Mouse (Mus musculus) heart, postnatal 25 days (tissue): ENCODE results near the gene Kcnj11. TPM values are rescaled to one million over a fixed set of nuclear protein-coding genes. Genes with fewer than 3 reads are reported as not detected.

Experiments used
- DNase-seq: peaks from one replicate; pipeline ENCODE4 v3.0.0; 2022; ENCODE audit warnings: low spot score
- intact Hi-C: fragments of 180-260 bp; cut with DNase I; formaldehyde crosslinking; loops from one replicate; pipeline ENCODE4 v1.15.1; 2025
- total RNA-seq, 2 experiments: library from RNA; stranded (reverse); gene quantifications; 2 replicates each; pipeline ENCODE4 v1.2.3; 2021

Gene Kcnj11
- total RNA-seq, 2 experiments from 2014 or later = 84.5 to 97.5 TPM

DNA sequence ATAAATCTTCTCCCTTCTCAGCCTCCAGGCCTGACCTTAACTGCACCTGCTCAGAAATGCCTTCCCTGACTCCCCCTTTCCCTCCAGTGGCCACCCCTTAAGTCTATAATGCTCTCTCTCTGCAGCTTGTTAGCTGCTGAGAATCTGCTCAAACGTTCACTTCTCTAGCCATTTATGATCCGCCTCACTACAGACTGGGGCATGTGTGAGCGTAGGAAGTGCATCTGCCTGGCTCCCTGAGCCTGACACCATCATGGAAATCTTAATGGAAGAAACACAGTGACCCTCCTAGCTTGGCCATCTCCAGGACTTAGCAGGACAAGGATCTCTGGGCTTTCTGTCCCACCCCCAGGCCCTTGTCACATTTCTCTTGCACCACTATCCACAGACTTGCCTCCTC lies 9.5 kb upstream of the Kcnj11 start:
- intact Hi-C loops = no loop called here
- no peak for DNase-seq

DNA sequence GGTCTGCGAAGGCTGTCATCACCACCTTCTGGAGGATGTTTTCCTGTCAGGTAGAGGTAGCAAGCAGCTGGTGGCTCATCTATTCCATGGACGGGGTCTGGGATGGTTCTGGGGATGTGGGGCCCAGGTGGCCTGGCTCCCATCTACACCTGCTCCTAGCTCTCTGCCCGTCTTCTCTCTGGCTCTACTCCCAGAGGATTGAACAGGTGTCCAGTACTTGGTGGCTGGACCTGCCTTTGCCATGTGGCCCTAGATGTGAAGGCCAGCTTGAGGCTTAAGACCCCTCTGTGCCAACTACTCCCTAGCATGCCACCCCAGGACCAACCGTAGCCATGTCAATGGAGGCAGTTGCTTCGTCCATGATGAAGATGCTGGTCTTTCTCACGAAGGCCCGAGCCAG lies 4.9 kb upstream of the Kcnj11 start:
- intact Hi-C loops = no loop called here
- no peak for DNase-seq

DNA sequence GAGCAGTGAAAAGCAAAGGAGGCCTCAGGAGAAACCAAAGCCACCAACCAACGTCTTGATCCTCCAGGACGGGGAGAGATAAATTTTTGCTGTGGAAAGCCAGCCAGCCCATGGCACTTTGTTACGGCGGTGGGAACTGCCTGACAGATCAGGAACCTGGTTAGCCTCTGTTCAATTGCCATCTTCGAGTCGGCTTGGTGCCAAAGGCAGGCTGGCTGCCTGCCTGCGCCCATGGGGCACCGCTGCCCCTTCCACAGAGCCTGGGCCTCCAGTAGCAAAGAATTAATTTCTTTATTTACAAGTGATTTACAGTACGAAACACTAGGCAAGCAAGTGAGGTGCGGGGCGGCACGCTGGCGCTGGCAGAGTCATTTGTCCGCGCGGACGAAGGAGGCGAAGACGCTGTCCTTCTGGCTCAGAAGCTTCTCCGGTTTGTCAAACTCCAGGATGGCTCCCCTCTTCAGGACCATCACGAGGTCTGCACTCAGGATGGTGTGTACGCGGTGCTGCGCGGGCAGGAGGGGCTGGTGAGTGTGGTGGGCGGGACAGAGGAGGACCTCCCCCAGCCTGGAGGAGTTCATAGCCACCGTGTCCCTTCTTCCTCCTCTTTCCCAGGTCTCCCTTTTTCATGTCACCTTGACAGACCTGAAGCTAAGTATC lies 3.8 kb upstream of the Kcnj11 start:
- DNase-seq = no peak
- intact Hi-C loops = no loop called here

DNA sequence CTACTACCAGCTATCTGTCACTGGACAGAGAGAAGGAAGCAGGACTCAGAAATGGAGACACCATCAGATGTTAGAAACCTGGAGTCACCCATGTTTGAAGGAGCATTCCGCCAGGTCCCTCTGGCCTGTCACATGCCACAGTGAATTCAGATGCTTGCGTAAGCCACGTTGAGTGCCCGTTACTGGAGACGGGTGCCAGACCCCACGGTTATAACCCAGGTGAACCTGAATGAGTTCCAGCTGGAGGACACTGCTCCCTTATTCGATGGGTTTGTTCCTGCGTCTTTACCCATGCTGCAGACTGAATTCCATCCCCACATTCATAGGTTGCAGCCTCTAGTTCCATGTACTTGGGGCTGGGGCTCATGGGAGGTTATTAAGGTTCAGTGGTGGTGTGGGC lies 3.2 kb upstream of the Kcnj11 start:
- intact Hi-C loops = no loop called here
- no peak for DNase-seq

DNA sequence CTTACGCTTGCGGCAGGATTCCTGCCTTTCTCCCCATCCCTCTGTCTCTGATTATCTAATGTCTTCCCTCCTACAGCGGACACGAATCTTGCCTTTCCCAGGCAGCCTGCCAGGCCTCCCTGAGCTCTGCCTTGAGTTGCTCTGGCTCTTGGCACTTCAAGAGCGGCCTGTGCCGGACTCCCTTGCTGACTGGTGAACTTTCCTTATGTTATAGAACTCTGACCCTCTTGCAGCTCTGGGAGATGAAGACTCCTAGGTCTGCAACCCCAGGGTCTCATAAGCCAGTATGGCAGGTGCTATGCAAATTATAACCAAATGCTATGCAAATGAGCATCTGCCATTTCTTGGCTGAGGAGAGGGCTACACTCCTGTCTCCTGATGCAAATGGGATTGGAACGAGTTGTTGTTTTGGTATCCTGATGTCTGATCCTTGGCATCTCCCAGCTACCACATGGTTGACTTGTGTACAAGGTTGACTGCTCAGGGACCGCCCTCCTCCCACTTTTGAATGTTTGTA lies 2.6 kb upstream of the Kcnj11 start:
- no peak for DNase-seq
- intact Hi-C loops = no loop called here

DNA sequence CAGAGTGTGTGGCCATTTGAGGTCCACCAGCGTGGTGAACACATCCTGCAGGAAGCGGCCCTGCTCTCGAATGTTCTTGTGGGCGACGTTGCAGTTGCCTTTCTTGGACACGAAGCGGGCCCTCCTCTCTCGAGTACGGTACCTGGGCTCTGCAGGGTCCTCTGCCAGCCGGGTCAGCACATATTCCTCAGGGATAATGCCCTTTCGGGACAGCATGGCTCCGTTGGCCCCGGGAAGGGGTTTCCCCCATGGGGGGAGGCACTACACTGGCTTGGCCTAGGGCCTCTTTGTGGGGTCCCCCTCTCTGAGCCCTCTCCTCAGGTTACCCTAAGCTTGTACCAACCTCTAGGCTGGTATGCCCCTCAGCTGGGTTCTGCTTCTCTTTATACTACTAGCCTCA lies 882 bp downstream of the Kcnj11 start:
- intact Hi-C loops = loop anchor here (5.0 kb wide), 2 partner anchors 63 to 103 kb away; no protein-coding TSS in a partner anchor
- DNase-seq = no peak

DNA sequence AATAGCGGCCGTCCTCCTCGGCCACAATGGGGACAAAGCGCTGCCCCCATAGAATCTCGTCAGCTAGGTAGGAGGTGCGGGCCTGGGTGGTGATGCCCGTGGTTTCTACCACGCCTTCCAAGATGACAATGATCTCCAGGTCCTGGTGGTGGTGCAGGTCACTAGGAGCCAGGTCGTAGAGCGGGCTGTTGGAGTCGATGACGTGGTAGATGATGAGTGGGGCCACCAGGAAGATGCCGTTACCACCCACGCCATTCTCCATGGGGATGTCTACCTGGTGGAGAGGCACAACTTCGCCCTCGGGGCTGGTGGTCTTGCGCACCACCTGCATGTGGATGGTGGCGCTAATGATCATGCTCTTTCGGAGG lies 1.7 kb downstream of the Kcnj11 start:
- intact Hi-C loops = loop anchor here (5.0 kb wide), 2 partner anchors 63 to 103 kb away; no protein-coding TSS in a partner anchor
- DNase-seq = no peak

DNA sequence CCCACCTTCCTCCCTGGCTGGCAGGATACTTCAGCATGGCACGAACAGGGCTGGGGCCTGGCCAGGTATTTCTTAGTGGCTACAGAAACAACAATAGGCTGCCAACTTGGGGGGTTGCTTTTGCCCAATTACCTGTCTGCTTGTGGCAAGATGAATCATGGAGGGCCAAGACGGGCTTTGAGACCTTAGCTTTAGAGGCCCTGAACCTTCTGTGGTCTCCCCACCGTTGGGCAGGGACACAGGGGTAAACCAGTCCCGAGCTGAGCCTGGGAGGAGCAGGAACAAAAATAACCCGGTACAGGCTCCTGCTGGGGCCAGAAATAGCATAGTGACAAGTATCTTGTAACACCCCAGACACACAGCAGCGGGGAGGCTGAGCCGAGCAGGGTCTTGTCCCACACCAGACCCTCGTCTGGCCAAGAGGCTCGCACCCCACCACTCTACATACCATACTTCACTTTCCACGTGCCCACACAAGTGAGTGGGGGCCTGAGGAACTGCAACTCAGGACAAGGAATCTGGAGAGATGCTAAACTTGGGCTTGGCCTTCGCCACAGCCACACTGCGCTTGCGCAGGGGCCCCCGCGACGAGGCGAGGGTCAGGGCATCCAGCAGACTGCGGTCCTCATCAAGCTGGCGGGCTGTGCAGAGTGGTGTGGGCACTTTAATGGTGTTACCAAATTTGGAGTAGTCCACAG lies 2.2 kb downstream of the Kcnj11 start:
- no peak for DNase-seq
- intact Hi-C loops = loop anchor here (5.0 kb wide), 2 partner anchors 64 to 104 kb away; no protein-coding TSS in a partner anchor

DNA sequence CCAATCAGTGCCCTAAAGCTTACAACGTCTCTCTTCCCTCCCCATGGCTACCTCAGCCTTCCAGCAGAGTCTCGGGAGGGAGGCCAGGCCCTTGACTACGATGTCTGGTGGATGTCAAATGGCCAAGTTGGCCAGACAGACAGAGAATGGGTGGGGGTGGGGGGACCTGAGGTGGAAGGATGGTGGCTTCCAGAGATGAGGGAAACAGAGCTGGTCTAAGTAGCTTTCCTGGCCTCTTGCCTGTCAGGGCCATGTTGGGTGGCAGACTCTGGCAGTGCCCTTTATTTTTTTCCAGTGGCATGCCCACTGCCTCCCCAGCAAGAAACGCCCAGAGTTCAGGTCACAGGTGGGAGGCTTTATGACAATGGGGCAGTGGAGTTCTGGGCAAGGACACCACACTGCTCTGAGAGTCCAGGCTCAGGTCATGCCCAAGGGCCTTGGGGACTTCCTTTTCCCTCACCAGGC lies 3.2 kb downstream of the Kcnj11 start:
- no peak for DNase-seq
- intact Hi-C loops = loop anchor here (5.0 kb wide), 2 partner anchors 65 to 105 kb away; no protein-coding TSS in a partner anchor

DNA sequence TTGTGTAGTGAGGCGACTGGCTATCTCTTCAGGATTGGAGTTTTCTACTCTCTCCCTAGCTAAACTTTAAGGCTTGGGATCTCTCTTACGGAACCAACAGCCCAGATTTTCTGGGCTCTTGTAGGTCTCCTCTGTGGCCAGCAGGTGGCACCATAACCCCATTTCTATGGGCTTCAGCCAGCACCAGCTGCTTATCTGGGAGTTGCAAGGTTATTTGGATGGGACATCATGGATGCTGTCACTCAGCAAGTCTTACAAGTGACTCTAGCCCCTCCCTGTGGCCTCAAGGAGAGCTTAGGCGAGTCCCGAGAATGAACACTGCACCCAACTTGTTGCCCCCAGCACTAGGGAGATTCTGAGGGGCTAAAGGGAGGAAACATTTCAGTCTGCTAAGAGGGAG lies 4.4 kb downstream of the Kcnj11 start:
- no peak for DNase-seq

DNA sequence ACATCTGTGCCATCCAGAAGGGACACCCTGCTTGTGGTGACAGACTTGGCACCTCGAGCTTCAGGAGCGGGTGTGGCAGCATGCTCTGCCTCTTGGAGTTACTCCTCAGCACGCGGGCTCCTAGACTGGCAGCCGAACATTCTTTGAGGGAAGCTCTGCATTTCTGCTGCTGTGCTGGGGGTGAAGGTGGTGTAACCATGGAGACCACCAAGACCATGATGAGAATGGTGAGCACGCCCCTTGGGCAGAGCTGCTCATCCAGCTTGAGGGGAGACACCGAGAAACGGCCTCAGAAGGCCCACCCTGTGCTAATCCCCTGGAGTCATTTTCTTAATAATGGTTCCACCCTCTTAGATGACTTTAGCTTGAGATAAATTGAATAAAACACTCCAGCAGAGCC lies 7.8 kb downstream of the Kcnj11 start:
- intact Hi-C loops = no loop called here
- no peak for DNase-seq

More for the DNA sequence above, 4.4 kb downstream of the Kcnj11 start:
- intact Hi-C loops = loop anchor here (1.0 to 5.0 kb wide), 4 partner anchors 66 to 130 kb away; no protein-coding TSS in a partner anchor

DNA sequence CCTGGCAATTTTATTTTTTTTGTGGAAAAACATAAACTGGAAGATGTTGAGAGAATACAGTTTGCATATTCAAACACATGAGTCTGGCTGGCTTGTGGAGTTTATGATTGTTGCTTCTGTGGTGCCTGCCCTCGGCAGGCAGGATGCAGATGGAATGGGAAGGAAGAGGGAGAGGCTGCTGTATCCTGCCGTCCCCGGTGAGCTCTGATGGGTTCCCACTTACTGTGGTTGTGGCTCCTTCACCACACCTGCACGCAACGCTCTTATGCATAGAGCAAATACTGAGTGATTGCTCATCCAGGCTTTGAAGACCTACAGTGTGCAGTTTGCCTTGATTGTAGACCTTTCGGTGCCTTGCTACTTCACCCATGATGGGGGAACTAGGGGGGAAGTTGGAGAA lies 12.3 kb downstream of the Kcnj11 start:
- DNase-seq = no peak
- intact Hi-C loops = no loop called here

DNA sequence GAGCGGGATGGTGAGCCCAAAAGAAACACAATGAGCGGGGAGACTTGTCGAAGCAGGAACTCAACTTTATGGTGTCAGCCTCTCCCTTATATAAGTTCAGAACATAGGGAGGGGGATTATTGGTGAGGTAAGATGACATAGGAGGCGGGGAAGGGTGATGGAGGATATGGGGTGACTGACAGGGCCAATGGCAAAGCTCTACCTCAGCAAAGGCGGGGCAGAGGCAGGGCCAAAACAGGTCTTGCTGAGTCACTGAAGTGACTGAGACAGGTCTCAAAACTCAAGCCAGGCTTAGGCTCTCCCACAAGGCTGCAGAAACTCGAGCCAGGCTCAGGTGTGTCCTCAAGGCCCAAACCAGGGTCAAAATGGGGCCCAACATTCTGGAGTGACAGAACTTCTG lies 14.2 kb downstream of the Kcnj11 start:
- DNase-seq = no peak
- intact Hi-C loops = no loop called here

DNA sequence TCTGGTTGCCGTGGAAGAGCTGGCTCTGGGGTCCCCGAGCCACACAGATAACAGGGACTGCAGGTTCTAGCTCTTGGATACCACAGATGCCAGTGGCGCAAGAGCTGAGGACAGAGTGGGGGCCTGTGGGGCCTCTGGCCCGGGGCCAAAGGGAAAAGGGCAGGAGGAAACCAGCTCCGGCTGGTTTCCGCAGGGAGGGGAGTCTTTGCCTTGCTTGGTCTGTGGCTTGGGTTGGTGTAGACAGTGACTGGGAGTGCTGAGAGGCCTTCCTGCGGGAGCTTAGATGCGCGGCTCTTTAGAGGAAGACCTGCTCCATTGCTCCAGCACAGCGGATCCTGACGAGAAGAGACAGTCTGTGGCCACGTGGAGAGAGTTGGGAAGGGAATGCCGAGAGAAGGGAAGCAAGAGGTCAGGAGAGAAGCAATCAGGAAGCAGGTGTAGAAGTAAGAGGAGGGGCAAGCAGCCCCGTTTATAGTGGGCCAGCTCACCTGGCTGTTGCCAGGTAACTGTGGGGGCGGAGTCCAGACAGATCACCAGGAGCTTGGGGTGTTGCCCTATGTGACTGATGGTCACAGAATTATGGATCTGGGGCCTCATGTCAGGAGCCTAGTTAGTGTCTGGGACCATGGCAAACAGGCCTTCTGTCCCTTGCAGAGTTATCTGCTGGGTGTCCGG lies 15.6 kb downstream of the Kcnj11 start:
- intact Hi-C loops = no loop called here
- DNase-seq = no peak

DNA sequence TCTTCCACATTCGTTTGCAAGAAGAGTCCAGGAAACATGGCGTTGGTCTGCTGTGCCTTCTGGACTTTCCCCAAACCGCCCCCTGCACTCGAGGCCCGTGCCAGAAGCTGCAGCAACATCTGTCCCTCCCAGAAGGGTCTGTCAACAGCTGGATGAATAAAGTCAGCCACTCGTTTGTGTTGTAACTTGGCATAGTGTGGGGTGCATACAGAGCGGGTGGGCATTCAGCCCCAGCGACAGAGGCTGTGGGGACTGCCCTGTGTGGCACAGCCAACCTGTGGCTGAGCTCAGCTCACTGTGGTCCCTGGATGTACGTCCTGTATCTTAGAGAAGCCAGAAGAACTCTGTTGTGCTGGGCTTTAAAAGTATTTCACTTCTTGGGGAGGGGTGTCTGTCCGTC lies 16.5 kb downstream of the Kcnj11 start:
- intact Hi-C loops = no loop called here
- no peak for DNase-seq

DNA sequence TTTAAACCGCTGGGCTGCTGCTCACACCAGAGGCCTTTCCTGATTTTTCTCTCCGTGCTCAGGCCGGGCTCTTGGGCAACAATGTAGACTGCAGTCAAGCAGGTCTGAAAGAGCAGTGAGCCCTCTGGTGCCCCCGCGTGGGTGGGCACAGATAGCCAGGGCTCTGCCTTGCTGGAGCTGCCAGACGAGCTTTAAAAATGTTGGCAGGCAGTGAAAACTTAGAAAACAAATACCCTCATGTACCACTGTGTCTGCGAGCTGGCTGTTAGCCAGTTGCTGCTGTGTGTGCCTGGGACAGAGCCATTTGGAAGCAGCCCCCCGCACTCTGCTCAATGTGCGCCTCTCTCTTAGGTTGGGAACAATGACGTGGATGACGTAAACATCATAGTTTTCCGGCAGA lies 22.9 kb downstream of the Kcnj11 start:
- no peak for DNase-seq
- intact Hi-C loops = no loop called here

DNA sequence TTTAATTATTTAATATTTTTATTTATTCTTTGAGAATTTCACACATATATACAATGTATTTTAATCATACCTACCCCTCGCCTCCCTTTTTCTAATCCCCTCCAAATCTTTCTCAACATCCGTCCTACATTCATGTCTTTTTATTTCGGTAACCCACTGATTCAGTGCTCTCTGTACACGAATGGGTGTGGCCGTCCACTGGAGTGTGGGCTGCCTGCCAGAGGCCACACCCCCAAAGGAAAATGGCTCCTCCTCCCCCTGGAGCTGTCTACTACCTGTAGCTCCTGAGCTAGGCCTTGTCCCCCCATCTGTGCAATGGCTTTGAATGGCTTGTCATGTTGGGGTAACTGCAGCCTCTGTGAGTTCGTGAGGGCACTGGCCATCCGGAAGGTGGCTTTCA lies 23.7 kb downstream of the Kcnj11 start:
- DNase-seq = no peak
- intact Hi-C loops = no loop called here

DNA sequence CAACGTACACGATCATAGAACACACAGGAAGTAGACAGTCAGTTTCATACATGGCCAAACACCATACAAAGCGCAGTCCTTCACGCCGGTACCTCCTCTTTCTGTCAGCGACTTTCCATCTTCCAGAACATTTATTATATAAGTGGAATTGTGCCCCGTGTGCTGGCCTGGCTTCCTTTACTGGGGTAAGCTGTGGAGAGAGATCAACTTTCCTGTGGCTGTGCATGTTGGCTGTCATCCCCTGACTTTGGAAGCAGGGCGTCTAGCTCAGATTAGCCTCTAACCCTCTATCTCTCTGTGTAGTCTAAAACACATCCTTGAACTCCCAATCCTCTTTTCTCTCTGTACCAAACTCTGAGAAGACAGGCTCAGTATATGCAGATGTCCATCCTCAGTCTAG lies 31.7 kb downstream of the Kcnj11 start:
- no peak for DNase-seq
- intact Hi-C loops = no loop called here

DNA sequence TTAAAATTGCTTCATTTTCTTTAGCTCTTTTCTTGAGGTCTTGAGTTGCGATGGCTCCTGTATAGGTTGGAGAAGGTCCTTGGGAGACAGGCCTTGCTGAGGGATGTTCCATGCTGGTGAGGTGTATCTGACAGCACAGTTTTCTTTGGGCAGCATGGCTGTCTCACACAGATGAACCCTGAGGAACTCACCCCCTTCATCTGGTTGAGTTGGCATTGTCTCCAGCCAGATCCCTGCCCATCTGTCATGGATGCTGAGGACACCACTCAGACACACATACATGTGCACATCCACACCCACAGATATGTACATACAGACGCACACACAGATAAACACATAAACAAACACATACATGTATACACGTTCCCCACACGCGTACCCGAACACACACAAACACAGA lies 37.3 kb downstream of the Kcnj11 start:
- intact Hi-C loops = no loop called here
- DNase-seq = no peak

DNA sequence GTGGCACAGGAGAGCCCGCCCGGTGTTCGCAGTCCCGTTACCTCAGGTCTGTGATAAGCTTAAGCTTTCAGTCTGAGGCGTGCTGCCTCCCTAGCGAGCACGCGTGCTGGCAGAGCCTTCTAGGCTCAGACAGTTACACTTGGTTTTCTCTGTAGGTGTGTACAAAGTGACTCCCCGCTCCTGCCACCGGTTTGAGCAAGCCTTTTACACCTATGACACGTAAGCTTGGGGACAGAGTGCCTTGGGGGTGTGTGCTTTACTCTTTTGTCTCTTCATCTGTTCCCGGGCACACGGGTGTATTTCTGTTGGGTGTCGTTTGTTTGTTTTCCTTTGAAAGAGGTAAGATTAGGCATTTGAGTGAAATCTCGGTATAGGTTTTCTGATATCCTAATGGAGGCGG lies 39.0 kb downstream of the Kcnj11 start:
- intact Hi-C loops = no loop called here
- DNase-seq = no peak

DNA sequence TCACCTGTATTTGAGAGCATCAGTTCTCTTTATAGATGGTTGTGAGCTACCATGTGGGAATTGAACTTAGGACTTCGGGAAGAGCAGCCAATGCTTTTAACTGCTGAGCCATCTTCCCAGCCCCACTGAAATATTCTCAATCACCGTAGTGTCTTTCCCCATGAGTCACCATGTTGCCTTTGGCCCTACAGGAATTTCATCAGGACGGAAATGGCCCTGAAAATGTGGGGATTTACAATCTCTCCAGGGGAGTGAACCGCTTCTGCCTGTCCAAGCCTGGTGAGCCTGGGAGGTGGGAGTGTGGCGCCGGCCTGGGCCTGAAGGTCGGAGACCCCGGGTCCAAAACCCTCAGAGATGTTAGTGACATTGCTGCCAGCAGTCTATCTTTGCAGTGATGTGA lies 39.9 kb downstream of the Kcnj11 start:
- no peak for DNase-seq
- intact Hi-C loops = no loop called here
